In genomic region chr6:92549246-92549645, GRCm38 (mm10) we compare ENCODE assay signal across 27 mouse cellular contexts.
DNase-seq lines count a peak whose midpoint lies in the region; ATAC-seq lines count a peak whose summit lies in the region.
"Had no signal": no experiment of that assay in that cellular context is flagged by ENCODE, and none has a peak within 500 bp of the region (broad histone marks: within the 10 kb centered on the region; RNA-seq: fewer than 3 reads in every experiment).

No protein-coding gene starts in this region.

- intact Hi-C loops in heart, postnatal 10 days (cut with DNase I) = no loop called here

- 0 out of 2 replicates have a peak, but pooled peaks cover 2% of the 10 kb centered on the region for H3K4me1 ChIP-seq in heart, embryonic 10.5 days
- H3K4me1 ChIP-seq in hindbrain, embryonic 16.5 days (ENCODE audit: control insufficient read depth, insufficient read depth, low read depth, low read length) = no peaks in the 10 kb centered on the region
- H3K4me1 ChIP-seq in hindbrain, embryonic 11.5 days (replicated peaks; ENCODE audit: control insufficient read depth, insufficient read depth, low read length) = no peaks in the 10 kb centered on the region
- H3K4me1 ChIP-seq: forebrain, embryonic 12.5 days; heart, embryonic 15.5 days; liver, embryonic 15.5 days; lung, embryonic 15.5 days; neural tube, embryonic 12.5 days had no signal

- 71% methylated on average over 8 of the region's 8 CpGs for WGBS in heart, embryonic 10.5 days
- WGBS in hindbrain, embryonic 16.5 days = 84% methylated on average over 8 of the region's 8 CpGs
- WGBS in hindbrain, embryonic 11.5 days = 87% methylated on average over 8 of the region's 8 CpGs

- no peaks in the 10 kb centered on the region for H3K36me3 ChIP-seq in heart, embryonic 10.5 days
- H3K36me3 ChIP-seq in hindbrain, embryonic 16.5 days (ENCODE audit: control insufficient read depth, insufficient read depth, low read length) = no peaks in the 10 kb centered on the region
- H3K36me3 ChIP-seq in hindbrain, embryonic 11.5 days (ENCODE audit: control insufficient read depth, insufficient read depth, low read length) = no peaks in the 10 kb centered on the region
- H3K36me3 ChIP-seq: forebrain, embryonic 12.5 days; G1E; heart, embryonic 15.5 days; limb, embryonic 12.5 days; liver, embryonic 15.5 days; lung, embryonic 15.5 days; neural tube, embryonic 12.5 days had no signal

- H3K4me3 ChIP-seq in heart, embryonic 10.5 days = no peak overlapping the region
- H3K4me3 ChIP-seq in hindbrain, embryonic 16.5 days (ENCODE audit: low read length) = no peak overlapping the region
- H3K4me3 ChIP-seq in hindbrain, embryonic 11.5 days (ENCODE audit: low read depth, low read length) = no peak overlapping the region
- H3K4me3 ChIP-seq: forebrain, embryonic 12.5 days; heart, embryonic 15.5 days; limb, embryonic 12.5 days; liver, embryonic 15.5 days; lung, embryonic 15.5 days; neural tube, embryonic 12.5 days had no signal

- H3K27ac ChIP-seq in heart, embryonic 10.5 days = no peak overlapping the region
- no peak overlapping the region for H3K27ac ChIP-seq in hindbrain, embryonic 16.5 days (ENCODE audit: low read depth, low read length)
- no peak overlapping the region for H3K27ac ChIP-seq in hindbrain, embryonic 11.5 days (ENCODE audit: low read depth, low read length)
- H3K27ac ChIP-seq: forebrain, embryonic 12.5 days; heart, embryonic 15.5 days; hindbrain, embryonic 14.5 days; limb, embryonic 12.5 days; liver, embryonic 15.5 days; lung, embryonic 15.5 days; neural tube, embryonic 12.5 days had no signal

- H3K9ac ChIP-seq in hindbrain, embryonic 16.5 days (ENCODE audit: low read depth, low read length) = no peak overlapping the region
- H3K9ac ChIP-seq in hindbrain, embryonic 11.5 days (ENCODE audit: low read depth, low read length) = no peak overlapping the region
- H3K9ac ChIP-seq: forebrain, embryonic 12.5 days; forebrain, postnatal 0 days; heart, embryonic 15.5 days; hindbrain, embryonic 14.5 days; limb, embryonic 12.5 days; liver, embryonic 15.5 days; lung, embryonic 15.5 days; neural tube, embryonic 12.5 days had no signal

- no peaks in the 10 kb centered on the region for H3K9me3 ChIP-seq in heart, embryonic 10.5 days
- no peaks in the 10 kb centered on the region for H3K9me3 ChIP-seq in hindbrain, embryonic 16.5 days (ENCODE audit: control insufficient read depth, low read length)
- no peaks in the 10 kb centered on the region for H3K9me3 ChIP-seq in hindbrain, embryonic 11.5 days (ENCODE audit: control insufficient read depth, low read length)
- H3K9me3 ChIP-seq: forebrain, embryonic 12.5 days; G1E; heart, embryonic 15.5 days; liver, embryonic 15.5 days; lung, embryonic 15.5 days; neural tube, embryonic 12.5 days had no signal

- no peak overlapping the region for H3K4me2 ChIP-seq in hindbrain, embryonic 16.5 days (ENCODE audit: low read length)
- H3K4me2 ChIP-seq in hindbrain, embryonic 11.5 days (replicated peaks; ENCODE audit: low read depth, low read length) = no peak overlapping the region
- H3K4me2 ChIP-seq: forebrain, embryonic 12.5 days; heart, embryonic 15.5 days; hindbrain, embryonic 14.5 days; limb, embryonic 12.5 days; liver, embryonic 15.5 days; lung, embryonic 15.5 days; midbrain, embryonic 11.5 days; neural tube, embryonic 12.5 days had no signal

- DNase-seq in heart, embryonic 10.5 days (ENCODE audit: low spot score) = peak; percentile 56
- DNase-seq in heart, postnatal 10 days = no peak
- DNase-seq in layer of hippocampus, adult 18-20 months (ENCODE audit: low spot score in 2 of 2) = peak; percentile 46 to 82
- DNase-seq in layer of hippocampus, postnatal 14 days (ENCODE audit: low spot score in 2 of 2) = peak; percentile 55 to 59
- peak; percentile 42 for DNase-seq in right cerebral cortex, postnatal 14 days
- DNase-seq in cerebellum, adult 18-20 months = no peak
- no peak for DNase-seq in hindbrain, embryonic 11.5 days (ENCODE audit: low spot score)
- DNase-seq: adrenal gland, adult 8-10 months; cerebellum, adult 11 months; cerebellum, postnatal 10 days; forebrain, postnatal 0 days; gastrocnemius, postnatal 14 days; heart, postnatal 36 days; kidney, adult 11 months; kidney, postnatal 14 days had no signal

- ATAC-seq in hindbrain, embryonic 16.5 days = no peak
- no peak for ATAC-seq in hindbrain, embryonic 11.5 days (ENCODE audit: low FRiP score)
- ATAC-seq: forebrain, postnatal 0 days; inflammation-experienced regulatory T-cells, adult 6 months; midbrain, embryonic 16.5 days had no signal

- H3K27me3 ChIP-seq in heart, embryonic 10.5 days (ENCODE audit: insufficient read depth, poor library complexity, severe bottlenecking) = no peaks in the 10 kb centered on the region
- H3K27me3 ChIP-seq in hindbrain, embryonic 16.5 days (replicated peaks; ENCODE audit: control insufficient read depth, insufficient read depth, low read length) = no peaks in the 10 kb centered on the region
- no peaks in the 10 kb centered on the region for H3K27me3 ChIP-seq in hindbrain, embryonic 11.5 days (ENCODE audit: control insufficient read depth, insufficient read depth, low read length)
- H3K27me3 ChIP-seq: forebrain, embryonic 12.5 days; heart, embryonic 15.5 days; limb, embryonic 12.5 days; liver, embryonic 15.5 days; lung, embryonic 15.5 days; neural tube, embryonic 12.5 days had no signal

Comparison
In these comparisons a context has a peak if more than half of its experiments do, and no peak if none do; other contexts are left out.
1. DNase-seq: peak in heart, embryonic 10.5 days (single experiment), layer of hippocampus, adult 18-20 months (2 of 2), layer of hippocampus, postnatal 14 days (2 of 2) and right cerebral cortex, postnatal 14 days (single experiment); none in heart, postnatal 10 days (0 of 2), cerebellum, adult 18-20 months (0 of 2) and hindbrain, embryonic 11.5 days (single experiment).